Mouse (Mus musculus) G1E (cell line): ENCODE results near the gene Ecel1.

Source experiments
- CTCF ChIP-seq: IDR thresholded peaks from 2 replicates; pipeline ENCODE4 v1.5.1; 2012; ENCODE audit warnings: low read depth, low read length, inconsistent platforms, mixed read lengths
- TAL1 ChIP-seq: conservative IDR thresholded peaks from 2 replicates; pipeline ENCODE4 v1.6.1; 2012; ENCODE audit warnings: low read depth, low read length, inconsistent platforms, mixed read lengths

GRCm38 (mm10) chr1:87102114-87102513 lies 54.2 kb downstream of the Ecel1 start:
- TF ChIP-seq CTCF (no peak), TAL1 (no peak)
